Mouse (Mus musculus): Measurements from ENCODE around the gene Serpina3m. TPM values are rescaled to one million over a fixed set of nuclear protein-coding genes. Genes with fewer than 3 reads are reported as not detected.

Serpina3m gene
- polyA plus RNA-seq, 1 experiment, result not detected

DNA sequence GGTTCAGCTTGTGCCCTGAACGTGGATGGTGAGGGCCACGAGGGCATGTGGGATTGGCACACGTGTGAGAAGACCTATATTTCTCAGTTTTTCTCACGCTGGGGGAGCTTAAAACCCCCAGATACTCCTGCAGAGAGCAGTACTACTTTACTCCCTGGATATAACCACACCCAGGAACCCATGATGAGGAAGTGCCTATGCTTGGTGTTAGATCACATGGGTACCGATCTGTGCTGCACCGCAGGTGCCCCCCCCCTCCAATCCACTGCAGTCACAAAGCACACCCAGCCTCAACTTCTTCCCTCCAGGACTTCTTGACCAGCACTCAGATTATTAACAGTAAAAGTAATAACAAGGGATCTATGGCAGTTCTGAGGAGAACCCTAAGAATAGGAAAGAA, 74.2 kb downstream of the Serpina3m start:
- TF ChIP-seq GATA1 (IDR thresholded peaks at IDR 0.05; ENCODE audit: low read length), result no peak

DNA sequence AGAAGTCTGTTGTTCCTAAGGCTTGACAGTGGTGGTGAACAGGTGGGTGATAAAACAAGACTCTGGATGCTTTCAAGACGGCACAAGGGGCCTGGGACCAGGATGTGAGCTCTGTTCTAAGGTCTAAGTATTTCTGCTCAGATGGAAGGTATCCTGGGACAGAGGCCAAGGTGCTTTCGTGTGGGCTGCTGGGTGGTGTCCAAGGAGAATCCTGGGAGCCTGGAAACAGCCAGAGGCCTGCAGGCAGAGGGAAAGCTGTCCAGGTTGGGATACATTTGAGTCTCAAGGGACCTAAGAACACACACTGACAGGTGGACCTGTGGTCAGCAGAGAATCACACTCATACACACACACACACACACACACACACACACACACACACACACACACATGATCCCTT, 76.3 kb downstream of the Serpina3m start:
- TF ChIP-seq GATA1 (IDR thresholded peaks at IDR 0.05; ENCODE audit: low read length), result no peak

DNA sequence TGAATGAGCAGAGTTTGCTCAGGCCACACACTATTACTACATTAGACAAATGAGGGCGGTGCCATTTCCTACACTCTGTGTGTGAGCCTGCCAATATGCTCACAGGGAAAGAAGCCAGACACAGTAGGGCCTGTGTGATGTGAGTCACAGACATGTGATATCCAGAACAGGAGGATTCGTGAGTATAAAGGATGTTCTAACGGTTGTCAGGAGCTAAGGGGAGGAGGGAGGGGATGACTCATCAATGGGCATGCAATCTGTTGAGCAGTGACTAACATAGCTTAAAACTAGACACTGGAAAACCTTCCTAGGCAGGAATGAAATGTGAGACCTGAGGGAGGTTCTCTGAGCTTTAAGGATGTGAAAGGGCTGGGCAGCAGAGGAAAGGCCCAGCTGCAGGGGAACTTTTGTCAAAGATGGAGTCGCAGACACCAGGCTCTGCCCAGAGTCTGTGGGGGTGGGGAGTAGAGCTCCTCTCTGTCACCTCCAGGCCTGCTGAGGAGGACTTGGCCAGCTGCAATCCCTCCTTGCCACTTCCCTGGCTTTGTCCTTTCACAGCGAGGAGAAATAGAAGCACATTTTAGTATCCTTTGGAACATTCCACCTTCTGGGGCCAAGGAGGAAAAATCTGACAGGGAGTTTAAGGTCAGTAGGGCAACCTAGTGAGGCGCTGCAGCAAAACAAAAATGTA, 77.5 kb downstream of the Serpina3m start:
- TF ChIP-seq GATA1 (IDR thresholded peaks at IDR 0.05; ENCODE audit: low read length), result no peak

DNA sequence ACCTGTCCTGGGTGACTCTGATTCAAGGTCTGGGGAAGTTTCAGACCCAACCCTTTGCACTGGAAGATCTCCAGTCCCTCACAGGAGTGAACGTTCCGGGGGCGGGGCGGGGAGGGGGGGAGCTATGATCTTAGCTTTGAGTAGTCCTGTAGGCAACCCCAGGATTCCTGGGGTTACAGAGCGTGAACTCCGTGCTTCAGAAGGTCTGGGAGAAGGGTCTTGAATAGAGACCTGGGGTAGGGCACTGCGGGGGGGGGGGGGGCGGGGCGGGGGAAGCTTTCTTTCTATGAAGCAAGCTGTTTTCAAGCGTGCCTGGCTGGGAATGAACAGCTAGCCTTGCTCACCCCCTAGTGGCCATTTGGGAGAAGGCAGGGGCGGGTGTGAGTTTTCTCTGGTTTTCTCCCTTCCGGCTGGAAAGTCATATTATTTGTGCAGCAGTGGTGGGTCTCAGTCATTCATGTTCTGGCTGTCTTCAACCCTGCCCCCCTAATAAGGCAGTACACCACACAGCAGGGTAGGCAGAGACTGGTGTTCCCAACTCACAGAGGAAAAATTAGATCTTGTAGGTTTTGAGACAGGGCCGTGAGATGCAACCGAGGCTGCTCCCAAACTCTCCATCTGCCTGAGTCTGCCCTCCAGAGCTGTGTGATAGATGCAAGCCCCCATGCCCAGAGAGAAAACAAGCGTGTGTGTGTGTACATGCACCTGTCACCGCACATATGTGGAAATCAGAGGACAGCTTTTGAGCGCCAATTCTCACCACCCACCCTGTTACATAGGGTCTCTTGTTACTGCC, 80.3 kb downstream of the Serpina3m start:
- no peak for TF ChIP-seq GATA1 (IDR thresholded peaks at IDR 0.05; ENCODE audit: low read length)

DNA sequence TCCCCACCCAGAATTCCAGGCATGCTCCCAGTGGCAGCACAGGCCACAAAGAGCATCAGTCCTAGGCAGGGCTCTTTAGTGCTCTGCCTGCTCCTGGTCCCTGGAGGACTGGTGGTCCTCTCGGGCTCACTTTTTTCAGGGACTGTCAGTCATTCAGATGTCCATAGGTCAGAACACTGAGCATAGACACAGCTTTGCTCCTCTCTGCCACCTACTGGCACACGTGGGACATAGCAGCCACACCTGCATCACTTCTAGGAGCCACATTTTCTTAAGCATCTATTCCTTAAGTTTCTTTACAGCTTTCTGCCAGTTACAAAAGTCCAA, 80.8 kb downstream of the Serpina3m start:
- TF ChIP-seq GATA1 (IDR thresholded peaks at IDR 0.05; ENCODE audit: low read length), result no peak

DNA sequence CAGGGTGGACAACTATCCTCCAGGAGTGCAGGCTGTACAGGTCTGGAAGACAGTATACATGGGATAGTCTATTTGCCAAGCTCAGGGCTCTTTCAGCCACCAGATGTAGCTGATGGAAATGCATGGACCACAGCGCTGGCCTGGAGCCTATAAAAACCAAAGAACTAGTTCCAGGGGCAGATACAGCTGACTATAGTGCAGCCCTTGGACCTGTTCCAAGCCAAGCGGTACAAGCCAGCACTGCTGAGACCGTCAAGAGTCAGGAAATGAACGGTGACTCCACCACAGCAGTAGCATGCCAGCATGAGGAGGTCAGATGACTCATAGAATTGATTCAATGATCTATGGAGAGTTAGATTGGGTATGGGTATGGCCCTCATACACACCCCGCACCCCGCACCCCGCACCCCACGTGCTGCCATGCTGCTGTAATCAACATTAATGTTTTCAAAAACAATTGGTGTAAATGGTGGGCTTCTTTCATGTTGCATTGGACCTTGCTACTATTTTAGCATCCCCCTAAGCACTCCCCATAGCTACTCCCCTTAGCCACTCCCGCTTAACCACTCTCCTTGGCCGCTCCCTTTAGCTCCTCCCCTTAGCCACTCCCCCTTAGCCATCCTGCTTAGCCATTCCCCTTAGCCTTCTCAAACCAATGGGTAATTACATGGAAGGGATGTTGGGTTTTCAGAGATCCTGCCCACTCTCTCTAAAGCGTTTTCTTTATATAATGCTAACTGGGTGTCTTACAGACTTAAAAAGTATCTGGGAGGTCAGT, 84.5 kb downstream of the Serpina3m start:
- no peak for TF ChIP-seq GATA1 (IDR thresholded peaks at IDR 0.05; ENCODE audit: low read length)

DNA sequence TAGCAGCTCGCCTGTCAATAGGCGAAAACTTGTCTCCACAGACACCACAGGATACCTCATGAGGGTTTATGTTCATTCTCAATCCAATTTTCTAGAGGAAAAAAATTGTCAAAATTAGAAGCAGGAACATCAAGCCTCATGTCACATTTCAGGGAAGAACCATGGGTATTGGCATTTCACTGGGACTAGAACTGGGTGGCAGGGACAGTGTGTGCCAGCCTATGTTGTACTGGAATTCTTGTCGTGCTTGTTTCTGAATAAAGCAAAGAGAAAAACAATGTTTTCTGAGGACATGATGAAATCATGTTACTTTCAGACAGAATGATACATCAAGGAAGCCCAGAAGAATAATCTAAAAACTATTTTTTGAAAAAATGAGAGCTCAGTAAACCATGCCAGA, 87.3 kb downstream of the Serpina3m start:
- no peak for TF ChIP-seq GATA1 (IDR thresholded peaks at IDR 0.05; ENCODE audit: low read length)

DNA sequence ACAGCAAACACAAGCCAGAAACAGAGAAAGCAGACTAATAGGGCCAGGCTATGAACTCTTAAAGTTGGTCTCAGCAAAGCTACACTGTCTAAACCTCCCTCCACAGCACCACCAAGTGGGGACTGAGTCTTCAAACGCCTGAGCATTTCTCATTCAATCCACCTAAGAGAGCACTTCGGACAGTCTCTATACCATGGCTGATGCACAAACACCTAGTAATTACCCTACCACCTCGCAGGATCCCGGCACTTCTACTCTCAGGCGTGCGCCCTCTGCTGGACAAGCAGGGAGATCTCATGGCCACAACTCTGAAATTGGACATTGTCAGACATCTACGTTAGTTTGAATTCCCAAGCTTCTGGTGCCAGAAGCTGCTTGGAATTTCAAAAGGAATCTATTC, 88.6 kb downstream of the Serpina3m start:
- TF ChIP-seq GATA1 (IDR thresholded peaks at IDR 0.05; ENCODE audit: low read length), result no peak

DNA sequence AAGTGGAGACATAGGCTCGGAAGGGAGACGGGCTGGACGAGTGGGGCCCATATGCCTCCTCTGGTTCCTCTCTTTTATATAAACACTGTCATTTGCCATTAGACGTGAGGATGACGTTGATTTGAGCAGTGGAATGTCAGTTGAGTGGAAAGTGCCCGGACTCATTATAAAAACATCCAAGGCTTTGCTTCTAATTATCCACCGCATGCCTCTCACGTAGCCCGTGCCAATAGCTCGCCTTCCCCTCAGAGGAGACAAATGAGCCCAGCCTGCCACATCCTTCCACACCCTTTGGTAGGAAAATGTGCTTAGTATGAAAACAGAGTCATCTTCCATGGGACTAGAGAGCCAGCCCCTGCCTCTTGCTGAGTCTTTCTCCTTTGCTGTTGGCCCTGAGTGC, 93.1 kb downstream of the Serpina3m start:
- no peak for TF ChIP-seq GATA1 (IDR thresholded peaks at IDR 0.05; ENCODE audit: low read length)

DNA sequence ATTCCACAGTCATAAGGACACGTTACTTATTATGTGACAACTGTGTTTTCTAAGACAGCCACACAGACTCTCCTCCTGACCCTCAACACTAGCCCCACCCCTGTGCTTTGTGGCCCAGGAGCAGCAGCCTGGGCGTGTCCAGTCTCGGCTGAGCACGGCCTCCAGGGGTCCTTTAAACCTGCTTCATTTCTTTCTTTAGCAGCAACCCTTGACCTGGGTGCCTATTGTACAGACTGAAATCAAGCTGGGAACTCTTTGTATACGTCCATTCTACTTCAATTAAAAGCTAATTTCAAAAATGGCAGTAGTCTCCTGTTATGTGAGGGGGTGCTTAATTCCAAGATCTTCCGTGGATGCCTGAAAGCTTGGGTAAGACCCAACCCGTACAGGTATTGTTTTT, 94.9 kb downstream of the Serpina3m start:
- TF ChIP-seq GATA1 (IDR thresholded peaks at IDR 0.05; ENCODE audit: low read length), result no peak

DNA sequence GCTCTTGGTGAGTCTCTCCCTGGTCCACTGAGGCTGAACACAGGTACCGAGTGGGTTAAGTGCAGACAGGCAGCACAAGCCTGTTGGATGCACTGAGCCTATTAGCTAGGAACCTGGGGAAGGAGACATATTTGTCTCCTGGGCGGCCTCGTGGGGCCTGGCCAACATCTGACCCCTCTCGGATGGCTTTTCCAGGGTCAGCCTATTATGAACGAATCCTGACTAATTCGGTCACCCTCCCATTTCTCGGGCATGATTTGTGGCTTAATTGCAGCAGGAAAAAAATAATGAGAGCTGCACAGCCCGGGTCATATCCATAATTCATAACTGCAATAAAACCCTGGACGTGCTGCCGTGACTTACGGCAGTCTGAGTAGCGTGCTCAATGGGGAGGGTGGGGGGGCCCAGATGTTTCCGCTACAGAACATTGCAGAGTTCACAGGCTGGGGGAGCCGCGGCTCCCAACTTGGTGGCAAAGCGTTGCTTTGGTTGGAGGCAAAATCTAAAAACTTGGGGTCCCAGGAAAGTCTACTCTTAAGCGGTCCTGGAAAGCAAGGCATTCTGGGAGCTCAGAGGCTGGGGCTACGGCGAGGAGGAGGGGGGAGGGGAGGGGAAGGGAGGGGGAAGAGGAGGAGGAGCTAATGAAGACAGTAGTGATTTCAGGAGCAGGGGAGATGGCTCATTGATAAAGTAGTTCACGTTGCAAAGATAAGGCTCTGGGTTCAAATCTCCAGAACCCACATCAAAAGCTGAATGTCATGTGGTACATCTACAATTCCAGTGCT, 95.9 kb downstream of the Serpina3m start:
- TF ChIP-seq GATA1 (IDR thresholded peaks at IDR 0.05; ENCODE audit: low read length), result no peak

DNA sequence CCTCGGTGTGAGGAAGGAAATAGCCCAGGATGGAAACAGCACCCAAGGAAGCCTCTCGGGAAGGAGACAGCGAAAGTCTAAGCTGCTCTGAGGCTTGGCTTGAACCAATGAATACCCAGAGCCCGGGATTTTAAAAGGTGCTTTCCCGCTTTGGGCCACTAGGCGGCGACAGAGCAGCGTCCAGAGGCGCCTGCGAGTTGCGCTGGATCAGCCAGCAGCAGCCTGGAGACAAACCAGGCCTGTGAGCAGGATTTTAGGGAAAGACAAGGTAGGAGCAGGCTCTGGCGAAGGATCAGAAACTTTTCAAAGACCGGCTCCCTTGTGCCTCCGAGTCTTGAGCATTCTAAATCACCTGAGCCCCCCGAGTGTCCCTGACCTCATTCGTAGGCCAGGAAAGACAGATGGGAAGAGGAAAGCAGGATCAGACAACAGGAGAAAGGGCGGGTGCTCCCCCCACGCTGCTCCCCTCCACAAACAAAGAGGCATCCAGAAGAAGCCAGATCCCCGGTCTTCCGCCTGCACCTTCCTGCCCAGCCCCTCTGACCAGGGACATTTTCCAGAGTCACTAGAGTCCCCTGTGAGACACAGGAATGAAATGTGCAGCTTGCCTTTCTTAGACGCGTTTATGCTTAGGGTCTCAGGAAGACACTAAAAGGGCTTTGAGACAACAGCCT, 101.9 kb downstream of the Serpina3m start:
- TF ChIP-seq GATA1 (IDR thresholded peaks at IDR 0.05; ENCODE audit: low read length), result no peak

DNA sequence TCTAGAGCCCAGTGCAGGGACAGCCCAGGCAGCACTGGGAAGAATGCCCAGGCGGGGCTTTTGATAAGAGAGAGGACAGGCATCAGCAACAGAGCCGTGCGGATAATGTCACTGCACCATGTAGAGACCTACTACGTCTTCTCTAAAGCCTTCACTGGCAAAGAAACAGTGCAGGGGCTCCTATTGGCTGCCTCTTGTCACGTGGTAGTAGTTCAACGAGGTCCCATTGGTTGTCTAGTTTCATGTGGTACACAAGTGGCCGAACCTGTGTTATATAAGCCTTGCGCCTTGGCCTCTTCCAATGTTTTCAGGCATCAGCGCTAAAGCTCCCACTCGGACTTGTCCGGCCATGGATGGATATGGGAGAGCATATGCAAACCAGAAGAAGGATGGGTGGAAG, 105.4 kb downstream of the Serpina3m start:
- no peak for TF ChIP-seq GATA1 (IDR thresholded peaks at IDR 0.05; ENCODE audit: low read length)

Other genes starting within 250 kb of the Serpina3m start
- gene Serpina5, start 237.4 kb upstream of the Serpina3m start, polyA plus RNA-seq (2012), result not detected in 2 replicates
- not detected in 2 replicates for gene Serpina3a, start 225.8 kb upstream of the Serpina3m start, polyA plus RNA-seq (2012)
- gene Serpina3b, start 210.5 kb upstream of the Serpina3m start, polyA plus RNA-seq (2012), result not detected in 2 replicates
- gene Serpina3c, start 184.6 kb upstream of the Serpina3m start, polyA plus RNA-seq (2012), result not detected in 2 replicates
- gene Serpina3f, start 123.9 kb upstream of the Serpina3m start, polyA plus RNA-seq (2012), result not detected in 2 replicates
- gene Serpina3g, start 102.2 kb upstream of the Serpina3m start, polyA plus RNA-seq (2012), result not detected in 2 replicates
- gene Serpina3i, start 75.4 kb upstream of the Serpina3m start, polyA plus RNA-seq (2012), result not detected in 2 replicates
- not detected in 2 replicates for gene Serpina3j, start 23.9 kb upstream of the Serpina3m start, polyA plus RNA-seq (2012)
- gene Serpina3k, start within 50 bp of the Serpina3m start, polyA plus RNA-seq (2012), result not detected in 2 replicates
- not detected in 2 replicates for gene Serpina3n, start 68.2 kb downstream of the Serpina3m start, polyA plus RNA-seq (2012)
- not detected in 2 replicates for gene Gsc, start 134.8 kb downstream of the Serpina3m start, polyA plus RNA-seq (2012)